ENCODE assay signal across 14 mouse cellular contexts in the genomic region with DNA sequence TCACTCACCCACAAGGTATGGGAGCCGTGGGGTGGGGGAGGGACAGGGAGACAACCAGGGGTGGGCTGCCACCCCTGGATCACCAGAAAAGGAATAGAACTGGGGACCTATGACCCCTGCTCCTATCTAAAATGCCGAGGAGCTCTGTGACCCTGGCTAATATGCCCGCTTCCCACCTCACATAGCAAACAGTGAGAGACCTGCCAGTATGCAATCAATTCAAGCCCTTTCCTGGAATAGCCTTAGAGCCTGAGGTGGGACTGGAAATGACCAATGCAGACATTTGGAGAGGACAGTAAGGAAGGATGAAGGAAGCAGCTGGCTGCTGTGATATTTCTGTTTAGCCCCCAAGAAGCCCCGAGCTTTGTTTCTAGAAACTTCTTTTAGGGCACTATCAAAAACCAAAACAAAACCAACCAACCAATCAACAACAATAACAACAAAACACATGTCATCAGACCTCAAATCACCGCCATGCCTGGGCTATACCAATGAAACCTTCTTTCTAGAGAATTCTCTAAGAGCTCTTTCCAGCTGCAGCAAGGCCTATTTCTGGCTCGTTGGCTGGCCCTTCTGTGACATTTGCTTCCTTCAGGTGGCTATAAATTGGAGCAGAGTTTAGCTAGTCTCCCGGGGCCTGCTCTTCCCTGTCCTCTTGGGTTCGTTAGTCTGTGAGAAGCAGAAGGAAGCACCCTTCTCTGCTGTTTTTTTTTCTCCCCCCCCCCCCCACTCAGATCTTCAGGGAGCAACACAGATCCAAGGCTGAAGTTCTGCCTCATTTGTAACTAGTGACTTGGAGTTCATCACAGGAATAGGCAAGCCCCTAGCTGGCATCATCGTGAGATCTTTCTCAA. TPM values are rescaled to one million over a fixed set of nuclear protein-coding genes. Genes with fewer than 3 reads are reported as not detected.
DNase-seq lines count a peak whose midpoint lies in the region; ATAC-seq and TF ChIP-seq lines count a peak whose summit lies in the region.
"Had no signal": no experiment of that assay in that cellular context is flagged by ENCODE, and none has a peak within 500 bp of the region (broad histone marks: within the 10 kb centered on the region; RNA-seq: fewer than 3 reads in every experiment).

No protein-coding gene starts in this region.

- ATAC-seq in hindbrain, embryonic 11.5 days (ENCODE audit: low FRiP score) = no peak
- 0 out of 2 replicates have a peak, but pooled peaks have one; percentile 9 for ATAC-seq in lung, embryonic 14.5 days (ENCODE audit: insufficient read depth)
- ATAC-seq in heart, embryonic 14.5 days (ENCODE audit: insufficient number of reproducible peaks, insufficient read depth, low FRiP score, low read depth) = no peak
- no peak for ATAC-seq in stomach, embryonic 16.5 days (ENCODE audit: insufficient read depth, low FRiP score)
- no peak for ATAC-seq in erythroblast, adult 5-6 weeks (replicated peaks; ENCODE audit: low FRiP score, poor library complexity, severe bottlenecking)
- ATAC-seq: forebrain, postnatal 0 days had no signal

- DNase-seq in hindbrain, embryonic 10.5 days (ENCODE audit: low spot score) = no peak
- DNase-seq in hindbrain, embryonic 11.5 days (ENCODE audit: low spot score) = no peak
- DNase-seq in lung, embryonic 14.5 days = no peak
- DNase-seq in lung, adult 18-20 months = no peak
- DNase-seq: cerebellum, postnatal 14 days; forebrain, postnatal 0 days; retina, postnatal 1 day; thymus, postnatal 36 days had no signal

- H3K9ac ChIP-seq in hindbrain, embryonic 11.5 days (ENCODE audit: low read depth, low read length) = no peak overlapping the region
- H3K9ac ChIP-seq in lung, embryonic 14.5 days = no peak overlapping the region
- no peak overlapping the region for H3K9ac ChIP-seq in heart, embryonic 14.5 days (ENCODE audit: low read length)
- H3K9ac ChIP-seq in stomach, embryonic 16.5 days (ENCODE audit: low read length) = no peak overlapping the region
- H3K9ac ChIP-seq: embryonic facial prominence, embryonic 13.5 days; forebrain, postnatal 0 days; liver, embryonic 15.5 days had no signal

- H3K36me3 ChIP-seq in hindbrain, embryonic 10.5 days = no peaks in the 10 kb centered on the region
- H3K36me3 ChIP-seq in hindbrain, embryonic 11.5 days (ENCODE audit: control insufficient read depth, insufficient read depth, low read length) = no peaks in the 10 kb centered on the region
- no peaks in the 10 kb centered on the region for H3K36me3 ChIP-seq in lung, embryonic 14.5 days (ENCODE audit: insufficient read depth)
- H3K36me3 ChIP-seq in heart, embryonic 14.5 days (ENCODE audit: control insufficient read depth, insufficient read depth, low read length) = no peaks in the 10 kb centered on the region
- H3K36me3 ChIP-seq in stomach, embryonic 16.5 days (ENCODE audit: control insufficient read depth, insufficient read depth, low read length) = no peaks in the 10 kb centered on the region
- H3K36me3 ChIP-seq: embryonic facial prominence, embryonic 13.5 days; liver, embryonic 15.5 days; midbrain, embryonic 10.5 days had no signal

- H3K27me3 ChIP-seq in hindbrain, embryonic 10.5 days (ENCODE audit: insufficient read depth, poor library complexity, severe bottlenecking) = no peaks in the 10 kb centered on the region
- H3K27me3 ChIP-seq in hindbrain, embryonic 11.5 days (ENCODE audit: control insufficient read depth, insufficient read depth, low read length) = no peaks in the 10 kb centered on the region
- H3K27me3 ChIP-seq in lung, embryonic 14.5 days (ENCODE audit: insufficient read depth, low read length) = no peaks in the 10 kb centered on the region
- H3K27me3 ChIP-seq in heart, embryonic 14.5 days (ENCODE audit: control insufficient read depth, insufficient read depth, low read length) = no peaks in the 10 kb centered on the region
- no peaks in the 10 kb centered on the region for H3K27me3 ChIP-seq in stomach, embryonic 16.5 days (ENCODE audit: control insufficient read depth, insufficient read depth, low read length)
- H3K27me3 ChIP-seq: embryonic facial prominence, embryonic 13.5 days; liver, embryonic 15.5 days had no signal

- H3K4me2 ChIP-seq in hindbrain, embryonic 11.5 days (replicated peaks; ENCODE audit: low read depth, low read length) = no peak overlapping the region
- H3K4me2 ChIP-seq in lung, embryonic 14.5 days = no peak overlapping the region
- H3K4me2 ChIP-seq in heart, embryonic 14.5 days (ENCODE audit: low read length) = no peak overlapping the region
- H3K4me2 ChIP-seq in stomach, embryonic 16.5 days (ENCODE audit: low read depth, low read length) = no peak overlapping the region
- H3K4me2 ChIP-seq: embryonic facial prominence, embryonic 13.5 days; liver, embryonic 15.5 days had no signal

- H3K9me3 ChIP-seq in hindbrain, embryonic 10.5 days = no peaks in the 10 kb centered on the region
- H3K9me3 ChIP-seq in hindbrain, embryonic 11.5 days (ENCODE audit: control insufficient read depth, low read length) = no peaks in the 10 kb centered on the region
- no peaks in the 10 kb centered on the region for H3K9me3 ChIP-seq in lung, embryonic 14.5 days (ENCODE audit: low read depth, low read length)
- H3K9me3 ChIP-seq in heart, embryonic 14.5 days (ENCODE audit: control insufficient read depth, low read length) = no peaks in the 10 kb centered on the region
- H3K9me3 ChIP-seq in stomach, embryonic 16.5 days (replicated peaks; ENCODE audit: control insufficient read depth, low read length) = no peaks in the 10 kb centered on the region
- H3K9me3 ChIP-seq: embryonic facial prominence, embryonic 13.5 days; liver, embryonic 15.5 days; midbrain, embryonic 10.5 days had no signal

- TF ChIP-seq CTCF in lung, embryonic 14.5 days (IDR thresholded peaks at IDR 0.05; ENCODE audit: low read depth) = no peak

- H3K4me3 ChIP-seq in hindbrain, embryonic 10.5 days = no peak overlapping the region
- H3K4me3 ChIP-seq in hindbrain, embryonic 11.5 days (ENCODE audit: low read depth, low read length) = no peak overlapping the region
- H3K4me3 ChIP-seq in lung, embryonic 14.5 days (ENCODE audit: low read depth, low read length) = no peak overlapping the region
- no peak overlapping the region for H3K4me3 ChIP-seq in heart, embryonic 14.5 days (ENCODE audit: control insufficient read depth in 1 of 2, insufficient read depth in 1 of 2, low read depth in 1 of 2, low read length in 2 of 2)
- no peak overlapping the region for H3K4me3 ChIP-seq in stomach, embryonic 16.5 days (replicated peaks; ENCODE audit: low read length)
- H3K4me3 ChIP-seq: embryonic facial prominence, embryonic 13.5 days; liver, embryonic 15.5 days; midbrain, embryonic 10.5 days had no signal

- WGBS in hindbrain, embryonic 10.5 days = 74% methylated on average over 9 of the region's 9 CpGs
- 74% methylated on average over 9 of the region's 9 CpGs for WGBS in hindbrain, embryonic 11.5 days
- 65% methylated on average over 9 of the region's 9 CpGs for WGBS in lung, embryonic 14.5 days
- WGBS in heart, embryonic 14.5 days = 66% methylated on average over 9 of the region's 9 CpGs
- 66% methylated on average over 9 of the region's 9 CpGs for WGBS in stomach, embryonic 16.5 days

- H3K4me1 ChIP-seq in hindbrain, embryonic 10.5 days (replicated peaks) = peaks cover 14% of the 10 kb centered on the region
- H3K4me1 ChIP-seq in hindbrain, embryonic 11.5 days (replicated peaks; ENCODE audit: control insufficient read depth, insufficient read depth, low read length) = no peaks in the 10 kb centered on the region; the same call in 1 of the 2 replicates
- H3K4me1 ChIP-seq in lung, embryonic 14.5 days (ENCODE audit: insufficient read depth) = no peaks in the 10 kb centered on the region
- peaks cover 17 to 33% of the 10 kb centered on the region in 2 experiments for H3K4me1 ChIP-seq in heart, embryonic 14.5 days (ENCODE audit: control insufficient read depth in 2 of 2, insufficient read depth in 2 of 2, low read length in 2 of 2)
- H3K4me1 ChIP-seq in stomach, embryonic 16.5 days (ENCODE audit: control insufficient read depth, insufficient read depth, low read length) = peaks cover 3% of the 10 kb centered on the region; the same call in 1 of the 2 replicates
- H3K4me1 ChIP-seq: embryonic facial prominence, embryonic 13.5 days had no signal

- 0 out of 2 replicates have a peak overlapping the region, but pooled peaks have one; percentile 16 for H3K27ac ChIP-seq in hindbrain, embryonic 10.5 days
- H3K27ac ChIP-seq in hindbrain, embryonic 11.5 days (ENCODE audit: low read depth, low read length) = no peak overlapping the region
- H3K27ac ChIP-seq in lung, embryonic 14.5 days (ENCODE audit: low read depth) = no peak overlapping the region
- H3K27ac ChIP-seq in heart, embryonic 14.5 days (replicated peaks in 1 of 2; ENCODE audit: control insufficient read depth in 1 of 2, insufficient read depth in 1 of 2, low read depth in 2 of 2, low read length in 2 of 2) = peak overlapping the region; percentile 21 to 34; a peak in 3 of 4 replicates
- 0 out of 2 replicates have a peak overlapping the region, but pooled peaks have one; percentile 1 for H3K27ac ChIP-seq in stomach, embryonic 16.5 days (ENCODE audit: low read length)
- H3K27ac ChIP-seq: embryonic facial prominence, embryonic 13.5 days; liver, embryonic 15.5 days; midbrain, embryonic 10.5 days had no signal

RNA-seq across cellular contexts. Expression of gene Zfp366, which starts 45.2 kb away (rescaled TPM):
- 0.43 and 0.45 TPM in 2 replicates for polyA plus RNA-seq in hindbrain, embryonic 10.5 days (2016; fragmentation: Nextera tagmentation; extraction: Ambion mirVana)
- 0.91 and 0.95 TPM in 2 replicates for polyA plus RNA-seq in hindbrain, embryonic 11.5 days (2014; fragmentation: Nextera tagmentation; extraction: Ambion mirVana)
- polyA plus RNA-seq in lung, embryonic 14.5 days (2014; fragmentation: Nextera tagmentation; extraction: Ambion mirVana) = 1.3 and 1.5 TPM in 2 replicates
- polyA plus RNA-seq in heart, embryonic 14.5 days (2014; fragmentation: Nextera tagmentation; extraction: Ambion mirVana) = 0.95 and 1.0 TPM in 2 replicates
- 0.62 and 0.65 TPM in 2 replicates for polyA plus RNA-seq in stomach, embryonic 16.5 days (2015; fragmentation: Nextera tagmentation; extraction: Ambion mirVana)
- 0.42 TPM in 1 of 2 replicates, not detected in the other for total RNA-seq in erythroblast, adult 5-6 weeks (2015; ENCODE audit: low replicate concordance)
- total RNA-seq in erythroblast, adult 5-6 weeks (2017; ENCODE audit: low replicate concordance) = 0.14 and 0.17 TPM in 2 replicates

Comparison
In these comparisons a context has a peak if more than half of its experiments do, and no peak if none do; other contexts are left out.
1. H3K27ac ChIP-seq: peak in hindbrain, embryonic 10.5 days (single experiment), heart, embryonic 14.5 days (2 of 2) and stomach, embryonic 16.5 days (single experiment); none in hindbrain, embryonic 11.5 days (single experiment) and lung, embryonic 14.5 days (single experiment).